Mouse (Mus musculus): Measurements from ENCODE around the gene Zfp526. TPM values are rescaled to one million over a fixed set of nuclear protein-coding genes. Genes with fewer than 3 reads are reported as not detected.

Gene Zfp526
- polyA plus RNA-seq, 1 experiment, result 5.4 TPM

- Histone ChIP-seq H3K27me3 (ENCODE audit: control insufficient read depth, insufficient read depth, insufficient read length) (no peaks in the 10 kb centered on the region), H3K79me2 (ENCODE audit: control insufficient read depth, insufficient read depth) (peaks cover 63% of the 10 kb centered on the region), H3K4me3 (ENCODE audit: insufficient read depth, poor library complexity, severe bottlenecking) (no peak overlapping the region), H3K36me3 (ENCODE audit: control insufficient read depth, insufficient read depth) (peaks cover 32% of the 10 kb centered on the region), H3K79me3 (ENCODE audit: low read depth) (peaks cover 43% of the 10 kb centered on the region), H3ac (ENCODE audit: control insufficient read depth, insufficient read length, low read depth) (no peak overlapping the region)
- no peak for TF ChIP-seq MYOD1 (IDR thresholded peaks at IDR 0.05; ENCODE audit: control insufficient read depth, insufficient read length, low read depth)
- no peak for TF ChIP-seq MAX (IDR thresholded peaks at IDR 0.05)
- no peak for TF ChIP-seq CEBPB (IDR thresholded peaks at IDR 0.05; ENCODE audit: low read depth)
- TF ChIP-seq MYOG (IDR thresholded peaks at IDR 0.05; ENCODE audit: control insufficient read depth, extremely low read depth, insufficient read length), result no peak
- TF ChIP-seq FOSL1 (IDR thresholded peaks at IDR 0.05; ENCODE audit: insufficient read depth, low read length, poor library complexity, severe bottlenecking), result no peak
- no peak for TF ChIP-seq CTCF (IDR thresholded peaks at IDR 0.05; ENCODE audit: control insufficient read depth, insufficient read depth, insufficient read length)
- TF ChIP-seq USF1 (IDR thresholded peaks at IDR 0.05; ENCODE audit: low read depth), result no peak
Observed at GRCm38 (mm10) chr7:25244562-25245369, 23.5 kb downstream of the Zfp526 start.

- no peak overlapping the region for H3ac ChIP-seq (ENCODE audit: control insufficient read depth, insufficient read length, low read depth)
- no peaks in the 10 kb centered on the region for H3K27me3 ChIP-seq (ENCODE audit: control insufficient read depth, insufficient read depth, insufficient read length)
- no peak overlapping the region for H3K4me3 ChIP-seq (ENCODE audit: insufficient read depth, poor library complexity, severe bottlenecking)
- H3K79me2 ChIP-seq (ENCODE audit: control insufficient read depth, insufficient read depth), result peaks cover 72% of the 10 kb centered on the region
- H3K79me3 ChIP-seq (ENCODE audit: low read depth), result peaks cover 49% of the 10 kb centered on the region
- TF ChIP-seq MAX (IDR thresholded peaks at IDR 0.05) (no peak), FOSL1 (IDR thresholded peaks at IDR 0.05; ENCODE audit: insufficient read depth, low read length, poor library complexity, severe bottlenecking) (no peak), MYOG (IDR thresholded peaks at IDR 0.05; ENCODE audit: control insufficient read depth, extremely low read depth, insufficient read length) (no peak), USF1 (IDR thresholded peaks at IDR 0.05; ENCODE audit: low read depth) (no peak), MYOD1 (IDR thresholded peaks at IDR 0.05; ENCODE audit: control insufficient read depth, insufficient read length, low read depth) (no peak), CEBPB (IDR thresholded peaks at IDR 0.05; ENCODE audit: low read depth) (no peak), CTCF (IDR thresholded peaks at IDR 0.05; ENCODE audit: control insufficient read depth, insufficient read depth, insufficient read length) (no peak)
- H3K36me3 ChIP-seq (ENCODE audit: control insufficient read depth, insufficient read depth), result peaks cover 23% of the 10 kb centered on the region
Observed at GRCm38 (mm10) chr7:25246079-25246758, 25.0 kb downstream of the Zfp526 start.

- peaks cover 72% of the 10 kb centered on the region for H3K79me2 ChIP-seq (ENCODE audit: control insufficient read depth, insufficient read depth)
- no peaks in the 10 kb centered on the region for H3K27me3 ChIP-seq (ENCODE audit: control insufficient read depth, insufficient read depth, insufficient read length)
- peak overlapping the region; percentile 37 for H3ac ChIP-seq (ENCODE audit: control insufficient read depth, insufficient read length, low read depth)
- peaks cover 49% of the 10 kb centered on the region for H3K79me3 ChIP-seq (ENCODE audit: low read depth)
- H3K4me3 ChIP-seq (ENCODE audit: insufficient read depth, poor library complexity, severe bottlenecking), result peak overlapping the region; percentile 18
- peaks cover 23% of the 10 kb centered on the region for H3K36me3 ChIP-seq (ENCODE audit: control insufficient read depth, insufficient read depth)
- no peak for TF ChIP-seq MYOD1 (IDR thresholded peaks at IDR 0.05; ENCODE audit: control insufficient read depth, insufficient read length, low read depth)
- TF ChIP-seq CEBPB (IDR thresholded peaks at IDR 0.05; ENCODE audit: low read depth), result no peak
- no peak for TF ChIP-seq CTCF (IDR thresholded peaks at IDR 0.05; ENCODE audit: control insufficient read depth, insufficient read depth, insufficient read length)
- no peak for TF ChIP-seq USF1 (IDR thresholded peaks at IDR 0.05; ENCODE audit: low read depth)
- no peak for TF ChIP-seq FOSL1 (IDR thresholded peaks at IDR 0.05; ENCODE audit: insufficient read depth, low read length, poor library complexity, severe bottlenecking)
Observed at GRCm38 (mm10) chr7:25246759-25247137, 25.5 kb downstream of the Zfp526 start.

- Histone ChIP-seq H3K27me3 (ENCODE audit: control insufficient read depth, insufficient read depth, insufficient read length) (no peaks in the 10 kb centered on the region), H3ac (ENCODE audit: control insufficient read depth, insufficient read length, low read depth) (peak overlapping the region; percentile 55), H3K79me2 (ENCODE audit: control insufficient read depth, insufficient read depth) (peaks cover 66% of the 10 kb centered on the region), H3K79me3 (ENCODE audit: low read depth) (peaks cover 49% of the 10 kb centered on the region), H3K4me3 (ENCODE audit: insufficient read depth, poor library complexity, severe bottlenecking) (peak overlapping the region; percentile 92), H3K36me3 (ENCODE audit: control insufficient read depth, insufficient read depth) (peaks cover 22% of the 10 kb centered on the region)
- TF ChIP-seq CTCF (IDR thresholded peaks at IDR 0.05; ENCODE audit: control insufficient read depth, insufficient read depth, insufficient read length), result no peak
- TF ChIP-seq FOSL1 (IDR thresholded peaks at IDR 0.05; ENCODE audit: insufficient read depth, low read length, poor library complexity, severe bottlenecking), result no peak
- no peak for TF ChIP-seq CEBPB (IDR thresholded peaks at IDR 0.05; ENCODE audit: low read depth)
- TF ChIP-seq USF1 (IDR thresholded peaks at IDR 0.05; ENCODE audit: low read depth), result no peak
- no peak for TF ChIP-seq MYOD1 (IDR thresholded peaks at IDR 0.05; ENCODE audit: control insufficient read depth, insufficient read length, low read depth)
- TF ChIP-seq MAX (IDR thresholded peaks at IDR 0.05), result no peak
- no peak for TF ChIP-seq MYOG (IDR thresholded peaks at IDR 0.05; ENCODE audit: control insufficient read depth, extremely low read depth, insufficient read length)
Observed at GRCm38 (mm10) chr7:25247498-25247897, 26.3 kb downstream of the Zfp526 start.

GRCm38 (mm10) chr7:25248018-25248647, 26.9 kb downstream of the Zfp526 start:
- Histone ChIP-seq H3ac (ENCODE audit: control insufficient read depth, insufficient read length, low read depth) (peak overlapping the region; percentile 55), H3K27me3 (ENCODE audit: control insufficient read depth, insufficient read depth, insufficient read length) (no peaks in the 10 kb centered on the region), H3K4me3 (ENCODE audit: insufficient read depth, poor library complexity, severe bottlenecking) (peak overlapping the region; percentile 92), H3K79me3 (ENCODE audit: low read depth) (peaks cover 49% of the 10 kb centered on the region), H3K36me3 (ENCODE audit: control insufficient read depth, insufficient read depth) (peaks cover 16% of the 10 kb centered on the region), H3K79me2 (ENCODE audit: control insufficient read depth, insufficient read depth) (peaks cover 61% of the 10 kb centered on the region)
- TF ChIP-seq MYOG (IDR thresholded peaks at IDR 0.05; ENCODE audit: control insufficient read depth, extremely low read depth, insufficient read length) (no peak), MAX (IDR thresholded peaks at IDR 0.05) (peak; percentile 62)
